Mouse (Mus musculus) ES-E14 (cell line): ENCODE measurements around the gene Zcchc24. TPM values are rescaled to one million over a fixed set of nuclear protein-coding genes. Genes with fewer than 3 reads are reported as not detected.

Source experiments
- DNase-seq: peaks from one replicate; pipeline ENCODE4 v3.0.0-alpha.2; 2013; ENCODE audit warnings: low read depth, low spot score
- H3K27ac ChIP-seq: 2 replicates; pipeline ENCODE4 v1.5.1; 2012; ENCODE audit warnings: low read depth, mild to moderate bottlenecking, low read length, moderate library complexity, mixed read lengths; ENCODE audit not compliant: poor library complexity, insufficient read depth, severe bottlenecking
- H3K36me3 ChIP-seq: 2 replicates; pipeline ENCODE4 v1.6.1; 2012; ENCODE audit warnings: mild to moderate bottlenecking, low read length, moderate library complexity, mixed read lengths; ENCODE audit not compliant: control insufficient read depth, poor library complexity, insufficient read depth, severe bottlenecking
- H3K4me1 ChIP-seq, 2 experiments: fragments of 150-350 bp in 1 of 2; sonication (generic) in 1 of 2; 2 replicates each; pipeline ENCODE4 v1.6.1; 2012; ENCODE audit warnings: low read length in 2 of 2, mild to moderate bottlenecking in 1 of 2, mixed read lengths in 1 of 2; ENCODE audit not compliant: control insufficient read depth in 2 of 2, insufficient read depth in 2 of 2, poor library complexity in 1 of 2
- H3K4me3 ChIP-seq, 2 experiments: fragments of 150-350 bp in 1 of 2; sonication (generic) in 1 of 2; 2 replicates each; pipeline ENCODE4 v1.5.1; 2012; ENCODE audit warnings: low read length in 2 of 2, low read depth in 1 of 2, mild to moderate bottlenecking in 1 of 2, mixed read lengths in 1 of 2; ENCODE audit not compliant: insufficient read depth in 1 of 2, poor library complexity in 1 of 2, severe bottlenecking in 1 of 2
- H3K9ac ChIP-seq: 2 replicates; pipeline ENCODE4 v1.6.1; 2012; ENCODE audit warnings: low read depth, mild to moderate bottlenecking, low read length, mixed read lengths; ENCODE audit not compliant: poor library complexity, insufficient read depth, severe bottlenecking
- H3K9me3 ChIP-seq: fragments of 150-350 bp; sonication (generic); 2 replicates; pipeline ENCODE4 v1.6.1; 2012; ENCODE audit warnings: low read depth, mild to moderate bottlenecking, low read length; ENCODE audit not compliant: control insufficient read depth, insufficient read depth
- CHD2 ChIP-seq: IDR thresholded peaks from 2 replicates; pipeline ENCODE4 v1.6.1; 2014; ENCODE audit warnings: mild to moderate bottlenecking, low read depth, low read length, inconsistent platforms
- HCFC1 ChIP-seq: IDR thresholded peaks from 2 replicates; pipeline ENCODE4 v1.6.1; 2012; ENCODE audit warnings: low read length, inconsistent platforms, borderline replicate concordance; ENCODE audit not compliant: insufficient read depth
- MAFK ChIP-seq: IDR thresholded peaks from 2 replicates; pipeline ENCODE4 v1.6.1; 2014; ENCODE audit warnings: mild to moderate bottlenecking, low read depth, low read length, inconsistent platforms; ENCODE audit not compliant: insufficient read depth
- ZC3H11A ChIP-seq: IDR thresholded peaks from 2 replicates; pipeline ENCODE4 v1.6.1; 2012; ENCODE audit warnings: low read depth, mild to moderate bottlenecking, inconsistent platforms, low read length, borderline replicate concordance
- ZNF384 ChIP-seq: IDR thresholded peaks from 2 replicates; pipeline ENCODE4 v1.6.1; 2012; ENCODE audit warnings: low read depth, low read length, inconsistent platforms
- in situ Hi-C, 2 experiments: fragments of 600-800 bp; cut with MboI; formaldehyde crosslinking; loops; one replicate each; pipeline ENCODE4 v1.15.1; 2025; ENCODE audit warnings: low sequenced_read_pairs in 2 of 2, inconsistent platforms in 1 of 2; ENCODE audit not compliant: unreplicated experiment in 2 of 2
- total RNA-seq: library from RNA; depleted of rRNA; stranded (reverse); fragments of 300-350 nt; gene quantifications from 2 replicates; pipeline ENCODE4 v1.2.3, GENCODE M21; 2012

The Zcchc24 gene
- total RNA-seq, 1 experiment, result 4.1 TPM

DNA sequence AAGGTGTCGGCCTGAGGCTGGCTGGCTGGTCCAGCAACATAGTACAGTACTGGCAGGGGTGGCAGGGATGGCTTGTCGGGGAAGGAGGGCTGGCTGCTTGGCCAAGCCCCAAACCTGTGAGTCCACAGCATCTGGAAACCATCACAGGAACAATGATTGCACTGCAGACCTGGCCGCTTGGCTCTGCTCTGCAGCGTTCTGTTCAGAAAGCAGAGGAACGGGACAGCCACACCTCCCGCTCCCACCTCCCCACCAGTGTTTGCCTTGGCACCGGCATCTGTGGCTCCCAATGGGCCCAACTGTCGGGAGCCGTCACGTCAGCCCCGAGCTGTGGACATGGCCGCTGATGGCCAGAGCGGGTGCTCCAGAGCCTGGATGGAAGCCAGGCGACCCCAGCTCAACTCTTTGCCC is 30.2 kb downstream of the Zcchc24 start:
- TF ChIP-seq HCFC1 (no peak), ZC3H11A (no peak), MAFK (no peak), CHD2 (no peak), ZNF384 (no peak)
- Histone ChIP-seq H3K4me3 (peak overlapping the region in 1 of 2 experiments; percentile 11; a peak in 1 of 4 replicates), H3K9ac (no peak overlapping the region), H3K27ac (no peak overlapping the region), H3K36me3 (no peaks in the 10 kb centered on the region), H3K4me1 (peaks cover 0 to 14% of the 10 kb centered on the region in 2 experiments; a peak in 2 of 4 replicates), H3K9me3 (no peaks in the 10 kb centered on the region)
- DNase-seq, result no peak
- in situ Hi-C loops, result no loop called here

DNA sequence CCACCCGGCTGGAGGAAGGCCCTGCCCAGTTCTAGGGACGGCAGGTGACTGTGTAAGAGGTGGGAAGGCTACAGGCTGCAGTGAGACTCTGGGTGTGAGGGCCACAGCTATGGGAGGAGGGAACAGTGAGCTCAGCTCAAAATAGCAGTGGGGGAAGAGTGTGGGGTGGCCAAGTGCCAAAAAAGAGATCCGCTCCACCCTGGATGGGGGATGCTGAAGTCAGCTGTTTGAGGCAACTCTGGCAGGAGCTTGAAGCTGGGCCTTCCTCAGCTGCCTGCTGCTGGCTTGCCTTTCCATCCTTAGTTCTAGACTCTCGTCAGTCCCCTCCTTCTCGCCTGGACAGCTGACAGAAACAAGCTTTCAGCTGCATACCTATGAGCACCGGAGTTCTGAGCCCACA is 32.2 kb downstream of the Zcchc24 start:
- H3K4me3 ChIP-seq, result no peak overlapping the region
- in situ Hi-C loops, result no loop called here
- H3K27ac ChIP-seq, result no peak overlapping the region
- H3K9me3 ChIP-seq, result no peaks in the 10 kb centered on the region
- DNase-seq, result no peak
- peaks cover 0 to 13% of the 10 kb centered on the region in 2 experiments; a peak in 2 of 4 replicates for H3K4me1 ChIP-seq
- H3K36me3 ChIP-seq, result no peaks in the 10 kb centered on the region
- no peak for TF ChIP-seq HCFC1
- TF ChIP-seq CHD2, result no peak
- no peak overlapping the region for H3K9ac ChIP-seq

DNA sequence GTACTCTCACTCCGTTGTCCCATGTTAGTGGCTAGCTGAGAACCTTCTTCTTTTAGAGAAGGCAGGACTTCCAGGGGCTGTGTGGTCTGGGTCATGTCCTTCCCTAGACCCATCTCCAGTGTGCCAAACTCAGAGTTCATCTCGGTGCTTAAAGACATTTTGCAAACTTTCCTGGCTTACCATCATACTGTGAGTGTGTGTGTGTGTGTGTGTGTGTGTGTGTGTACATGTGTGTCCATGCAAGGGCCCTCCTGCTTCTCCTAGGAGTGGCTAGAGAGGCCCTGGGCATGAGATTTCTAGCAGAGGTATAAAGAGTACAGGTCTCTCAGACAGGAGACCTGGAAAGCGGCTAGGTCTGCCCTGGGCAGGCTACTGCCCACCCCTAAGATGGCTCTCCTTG is 32.7 kb downstream of the Zcchc24 start:
- no peak overlapping the region for H3K4me3 ChIP-seq
- peaks cover 0 to 10% of the 10 kb centered on the region in 2 experiments; a peak in 2 of 4 replicates for H3K4me1 ChIP-seq
- H3K36me3 ChIP-seq, result no peaks in the 10 kb centered on the region
- H3K9me3 ChIP-seq, result no peaks in the 10 kb centered on the region
- in situ Hi-C loops, result no loop called here
- no peak overlapping the region for H3K27ac ChIP-seq
- no peak overlapping the region for H3K9ac ChIP-seq
- TF ChIP-seq CHD2, result no peak
- TF ChIP-seq ZC3H11A, result no peak
- no peak for TF ChIP-seq ZNF384
- TF ChIP-seq MAFK, result no peak
- TF ChIP-seq HCFC1, result no peak
- no peak for DNase-seq

DNA sequence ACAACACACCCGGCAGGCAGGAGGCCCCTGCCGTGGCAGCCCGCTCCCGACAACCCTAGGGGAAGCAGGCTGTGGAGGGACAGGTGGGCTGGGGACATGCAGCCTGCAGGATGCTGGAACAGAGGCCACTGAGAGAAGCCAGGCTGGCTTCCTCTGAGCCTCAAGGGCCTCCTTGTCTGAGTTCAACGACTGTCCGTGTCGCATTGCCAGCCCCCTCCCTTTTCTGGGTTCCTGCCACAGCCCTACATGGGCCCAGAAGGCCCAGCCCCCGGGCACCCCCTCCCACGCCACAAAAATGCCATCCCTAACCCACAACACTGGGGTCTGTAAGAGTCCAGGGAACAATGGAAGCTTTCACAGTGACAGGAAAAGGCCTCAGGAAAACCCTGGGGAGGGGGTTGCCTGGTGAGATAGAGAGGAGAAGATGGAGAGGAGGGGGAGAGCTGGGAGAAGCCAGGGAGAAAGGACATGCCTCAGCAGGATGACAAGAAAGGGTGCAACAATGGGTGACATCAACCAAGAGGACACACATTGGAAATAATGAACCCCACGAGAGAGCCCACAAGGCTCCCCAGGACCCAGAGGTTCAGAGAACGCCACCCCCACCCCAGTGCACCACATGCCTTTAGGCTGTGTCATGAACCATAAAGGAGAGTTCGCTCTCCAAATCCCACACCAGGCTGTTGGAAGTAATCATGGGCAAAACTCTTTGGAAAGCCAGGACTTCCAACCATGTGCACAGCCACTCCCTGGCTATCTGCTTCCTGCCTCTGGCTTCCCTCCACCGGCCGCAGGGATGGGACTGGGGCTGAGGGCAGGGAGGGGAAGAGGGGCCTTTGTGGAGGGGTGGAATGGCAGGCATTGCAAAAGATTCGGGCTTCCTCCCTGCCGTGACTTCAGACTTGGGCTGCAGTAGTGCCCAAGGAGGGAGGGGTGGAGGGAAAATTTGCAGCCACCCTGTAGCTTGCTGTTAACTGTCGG is 33.8 kb downstream of the Zcchc24 start:
- no peaks in the 10 kb centered on the region for H3K36me3 ChIP-seq
- TF ChIP-seq ZC3H11A (no peak), MAFK (no peak), ZNF384 (no peak), HCFC1 (no peak), CHD2 (no peak)
- peaks cover 0 to 10% of the 10 kb centered on the region in 2 experiments; a peak in 2 of 4 replicates for H3K4me1 ChIP-seq
- 0 out of 2 replicates have a peak overlapping the region, but pooled peaks have one; percentile 26 for H3K9ac ChIP-seq
- no peaks in the 10 kb centered on the region for H3K9me3 ChIP-seq
- no peak for DNase-seq
- H3K4me3 ChIP-seq, result no peak overlapping the region
- H3K27ac ChIP-seq, result no peak overlapping the region
- in situ Hi-C loops, result no loop called here
